Mouse (Mus musculus): Measurements from ENCODE around the gene Sema4d.
A peak's percentile ranks its signal among the peaks of the same experiment; 100 is the strongest.

Gene Sema4d

DNA sequence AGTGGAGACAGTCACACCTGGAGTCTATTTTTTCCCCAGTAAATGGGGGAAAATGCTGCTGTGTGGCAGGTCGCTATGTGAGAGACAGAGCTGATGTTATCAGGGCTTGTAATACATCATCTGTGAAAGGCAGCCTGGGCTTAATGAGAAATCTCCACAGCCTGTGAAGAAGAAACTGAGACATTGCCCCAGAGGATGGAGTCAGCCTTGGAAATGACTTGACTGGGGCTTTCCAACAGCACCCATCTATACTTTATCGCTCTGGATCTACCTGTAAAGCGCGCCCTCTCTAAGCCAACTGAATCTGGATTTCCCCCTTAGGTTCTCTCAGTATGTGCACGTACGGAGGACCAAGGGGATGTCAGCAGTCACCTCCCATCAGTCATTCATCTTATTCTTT lies 21.1 kb upstream of the Sema4d start:
- DNase-seq (ENCODE audit: low spot score): no peak

DNA sequence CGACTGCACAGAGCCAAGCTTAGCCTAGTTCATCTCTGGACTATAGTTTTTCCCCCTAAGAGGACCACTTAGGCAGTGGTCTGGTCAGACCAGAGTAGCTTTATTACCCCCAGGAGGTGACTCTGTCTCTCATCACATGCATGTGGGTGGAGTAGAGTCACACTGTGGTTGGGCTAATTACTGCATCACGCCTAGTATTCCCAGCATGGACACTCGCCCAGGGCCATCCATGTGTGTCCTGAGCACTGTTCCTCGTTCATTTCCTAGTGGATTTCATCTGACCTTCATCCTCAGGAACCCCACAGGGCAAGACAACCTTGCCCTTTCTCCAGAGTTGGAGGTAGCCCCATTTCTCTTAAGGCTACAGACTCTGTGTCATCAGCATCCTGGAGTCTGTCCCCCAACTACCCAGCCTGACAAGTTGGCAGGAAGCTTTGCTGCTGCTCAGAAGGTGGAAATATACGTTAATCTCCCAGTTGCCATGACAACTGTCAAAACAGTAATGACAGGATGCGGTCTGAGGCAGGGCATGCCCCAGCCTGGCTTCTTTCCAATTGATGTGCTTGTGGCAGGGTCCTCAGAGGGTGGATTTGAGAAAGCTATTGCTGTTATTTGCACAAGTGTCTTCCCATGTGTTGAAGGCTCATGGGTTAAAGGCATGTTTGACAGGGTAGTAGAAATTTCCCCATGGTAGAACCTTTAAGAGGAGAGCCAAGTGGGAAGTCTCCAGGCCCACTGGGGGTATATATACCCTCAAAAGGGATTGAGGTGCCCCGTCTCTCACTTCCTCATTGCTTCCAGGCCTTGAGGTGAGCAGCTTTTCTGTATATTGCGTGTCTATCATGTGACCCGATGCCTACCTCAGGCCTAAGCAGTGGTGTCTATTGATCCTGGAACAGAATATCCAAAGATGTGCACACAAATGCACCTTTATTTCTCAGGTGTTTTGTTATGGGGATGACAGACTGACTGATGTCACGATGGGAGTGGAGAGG lies 20.4 kb upstream of the Sema4d start:
- DNase-seq (ENCODE audit: low spot score): no peak

DNA sequence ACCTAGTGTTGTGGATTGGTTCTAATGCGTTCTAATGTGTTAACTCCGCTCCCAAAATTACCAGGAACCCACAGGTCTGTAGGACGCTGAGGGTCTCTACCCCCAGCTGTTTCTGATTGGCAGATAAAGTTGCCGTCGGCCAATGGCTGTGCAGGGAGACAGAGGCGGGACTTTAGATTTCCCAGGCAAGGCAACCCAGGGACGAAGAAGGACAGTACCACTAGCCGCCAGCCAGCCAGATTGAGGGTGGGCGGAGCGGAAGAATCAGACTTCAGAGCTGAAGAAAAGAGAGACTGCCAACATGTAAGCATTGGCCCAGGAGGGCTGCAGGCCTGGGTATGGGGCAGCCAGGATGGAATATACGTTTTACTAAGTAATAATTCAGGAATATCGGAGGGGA lies 14.6 kb upstream of the Sema4d start:
- DNase-seq (ENCODE audit: low spot score): no peak

DNA sequence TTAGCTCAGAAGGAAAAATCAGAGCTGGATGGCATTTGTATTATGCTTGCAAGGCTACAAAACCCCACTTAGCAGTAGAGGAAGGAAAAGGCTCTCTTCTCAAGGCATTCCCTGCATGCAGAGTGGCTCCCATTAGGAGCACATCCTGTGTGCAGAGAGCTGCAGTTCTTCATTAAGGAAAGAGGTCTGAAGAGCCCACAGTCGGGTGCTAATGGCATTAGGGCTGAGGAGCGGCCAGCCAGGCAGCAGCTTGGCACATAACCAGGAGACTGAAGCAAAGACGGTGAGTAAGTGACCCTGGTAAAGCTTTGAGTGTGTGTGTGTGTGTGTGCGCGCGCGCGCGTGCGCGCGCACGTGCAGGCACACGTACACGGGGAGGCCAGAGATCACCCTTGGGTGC lies 12.7 kb upstream of the Sema4d start:
- DNase-seq (ENCODE audit: low spot score): no peak

DNA sequence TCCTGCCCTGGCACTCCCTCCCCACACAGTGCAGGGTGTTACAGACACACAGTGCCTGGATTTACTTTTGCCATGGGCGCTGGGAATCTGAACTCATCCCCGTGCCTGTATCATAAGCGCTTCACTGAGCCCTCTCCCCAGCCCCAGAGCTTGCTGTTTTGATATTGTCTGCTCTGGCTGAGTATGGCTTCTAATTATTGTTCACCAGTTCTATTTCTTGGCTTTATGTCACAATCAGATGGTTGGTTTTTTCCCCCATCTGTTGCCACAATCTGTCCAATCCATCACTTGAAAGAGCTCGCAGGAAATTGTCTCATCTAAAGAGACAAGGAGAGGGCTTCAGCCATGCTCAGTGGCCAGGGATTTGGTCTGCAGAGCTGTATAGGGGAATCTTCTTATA lies 12.1 kb upstream of the Sema4d start:
- DNase-seq (ENCODE audit: low spot score): no peak

DNA sequence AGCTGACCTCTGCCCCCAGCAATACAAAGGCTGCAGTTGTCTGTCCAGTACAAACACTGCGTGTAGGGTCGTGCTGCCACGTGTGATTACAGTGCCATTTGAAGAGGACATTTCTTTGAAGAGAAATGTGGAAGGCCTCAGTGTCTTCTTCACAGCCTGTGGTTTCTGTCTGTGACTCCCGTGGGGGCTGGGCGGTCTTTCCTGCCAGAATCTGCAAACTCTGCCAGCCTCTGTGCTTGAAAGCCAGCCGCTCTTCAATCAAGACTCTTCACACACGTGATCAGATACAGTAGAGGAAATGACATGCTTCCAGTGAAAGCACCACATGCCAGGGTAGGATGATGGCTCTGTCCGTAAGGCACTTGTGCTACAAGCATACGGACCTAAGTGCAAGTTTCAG lies 7.4 kb upstream of the Sema4d start:
- no peak for DNase-seq (ENCODE audit: low spot score)

DNA sequence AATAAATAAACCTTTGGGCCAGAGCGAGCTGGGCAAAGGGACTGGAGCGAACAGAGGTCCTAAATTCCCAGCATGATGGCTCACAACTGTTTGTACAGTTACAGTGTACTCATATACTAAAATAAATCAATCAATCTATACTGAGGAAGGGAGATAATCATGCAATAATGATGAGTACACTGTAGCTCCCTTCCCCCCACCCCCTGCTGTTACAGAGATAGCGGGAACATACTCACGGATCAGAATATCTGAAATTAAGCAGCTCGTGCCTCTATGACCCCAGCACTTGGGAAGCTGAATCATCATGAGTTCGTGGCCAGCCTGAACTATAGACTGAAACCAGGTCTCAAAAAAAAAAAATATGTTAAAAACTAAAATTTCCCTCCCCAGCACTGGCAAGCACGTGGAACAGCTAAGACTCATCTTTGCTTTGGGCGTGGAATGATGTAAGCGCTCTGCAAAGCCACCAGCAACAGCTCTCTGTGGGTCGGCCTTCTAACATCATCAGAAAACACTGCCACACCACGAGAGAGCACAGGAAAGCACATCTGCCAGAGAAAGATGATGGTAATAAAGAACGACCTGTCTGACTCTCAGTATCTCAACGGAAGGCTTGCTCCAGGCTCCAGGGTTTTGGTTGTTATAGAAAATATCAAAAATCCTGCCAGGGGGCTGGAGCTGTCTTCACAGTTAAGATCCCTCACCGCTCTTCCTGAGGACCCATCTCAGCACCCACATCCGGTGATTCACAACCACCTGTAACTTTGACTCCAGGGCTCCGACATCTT lies 6.4 kb upstream of the Sema4d start:
- DNase-seq (ENCODE audit: low spot score): no peak

DNA sequence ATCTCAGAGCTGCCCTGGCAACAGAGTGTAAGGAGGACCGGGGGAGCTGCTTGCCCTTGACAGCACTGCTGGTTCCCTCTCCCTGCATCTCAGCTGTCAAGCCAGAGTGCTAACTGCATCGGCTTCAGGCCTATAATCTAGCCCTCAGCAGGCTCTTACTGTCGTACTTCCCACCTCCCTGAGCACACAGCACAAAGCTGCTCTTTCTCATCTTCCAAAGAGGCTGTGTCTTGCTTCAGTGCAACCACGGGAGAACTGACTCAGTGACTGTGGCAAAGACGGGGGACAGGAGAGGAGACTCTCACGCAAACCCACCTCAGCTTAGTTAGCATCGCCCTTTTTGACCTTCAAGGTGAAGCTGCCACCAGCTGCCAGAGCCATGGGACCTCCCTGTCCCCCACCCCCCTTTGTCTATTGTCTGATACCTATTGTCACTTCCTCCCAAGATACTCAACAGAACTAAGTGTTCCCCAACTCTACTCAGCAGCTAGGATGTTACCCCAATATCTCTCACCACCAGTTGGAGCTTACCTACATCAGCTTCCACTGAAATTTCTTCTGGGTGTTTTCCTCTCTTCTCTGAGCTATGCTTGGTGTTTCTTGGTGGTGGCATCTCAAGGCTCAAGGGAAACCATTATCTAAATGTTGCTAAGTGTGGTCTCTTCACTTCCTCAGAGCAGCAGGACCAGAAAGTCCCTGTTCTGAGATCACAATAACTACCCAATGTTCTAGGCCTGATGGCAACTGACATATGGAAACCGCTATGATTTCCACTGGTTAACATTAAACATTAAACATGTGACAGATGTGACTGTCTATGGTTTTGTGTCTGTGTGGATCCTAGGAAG lies 4.6 kb upstream of the Sema4d start:
- DNase-seq (ENCODE audit: low spot score): no peak

DNA sequence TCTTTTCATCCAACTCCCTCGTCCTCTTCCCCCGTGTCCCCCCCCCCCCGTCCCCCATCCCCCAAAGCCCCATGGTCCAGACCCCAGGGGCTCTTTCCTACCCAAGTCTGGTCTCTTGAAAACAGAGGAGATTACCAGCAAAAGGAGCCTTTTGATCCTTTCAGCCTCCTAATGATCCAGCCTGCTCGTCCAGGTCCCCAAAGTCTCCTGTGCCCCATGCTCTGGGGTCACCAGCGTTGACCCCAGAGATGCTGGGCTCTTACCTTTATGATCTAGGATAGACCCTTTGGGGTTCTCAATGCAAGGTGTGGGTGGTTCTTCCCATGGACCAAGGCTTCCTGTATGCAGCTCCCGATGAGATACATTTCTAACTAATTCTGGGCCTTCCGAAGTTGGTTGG lies 401 bp upstream of the Sema4d start:
- no peak for DNase-seq (ENCODE audit: low spot score)

DNA sequence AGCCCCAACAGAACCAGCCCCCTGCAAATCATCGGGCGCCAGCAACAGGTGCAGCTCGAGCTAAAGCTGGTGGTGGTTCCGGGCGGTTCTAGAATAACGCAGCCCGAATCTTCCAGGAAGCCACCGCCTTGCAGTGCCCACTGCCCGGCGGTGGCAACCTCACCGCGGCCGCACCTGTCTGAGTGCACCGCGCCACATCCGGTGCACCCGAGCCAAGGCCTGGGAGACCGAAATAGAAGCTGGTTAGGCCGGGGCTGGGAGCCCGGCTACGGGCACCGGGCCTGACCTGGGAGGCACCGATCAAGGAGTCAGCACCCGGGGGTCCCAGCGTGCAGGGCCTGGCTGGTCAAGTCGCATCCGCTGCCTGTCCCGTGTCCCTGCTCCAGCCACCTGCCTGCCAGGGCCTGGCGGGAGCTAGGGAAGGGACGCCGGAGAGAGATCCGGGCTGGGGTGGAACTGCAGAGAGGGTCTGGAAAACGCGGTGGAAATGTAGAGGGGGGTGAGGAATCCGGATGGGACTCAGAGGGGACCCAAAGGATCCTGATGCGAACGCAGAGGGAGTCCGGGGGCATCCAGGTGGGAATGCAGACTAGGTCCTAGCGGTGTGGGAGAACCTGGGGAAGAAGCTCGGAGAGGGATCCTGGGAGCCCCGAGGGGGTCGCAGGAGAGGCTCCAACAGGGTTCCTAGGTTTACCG lies 670 bp downstream of the Sema4d start:
- peak; percentile 26 for DNase-seq (ENCODE audit: low spot score)

DNA sequence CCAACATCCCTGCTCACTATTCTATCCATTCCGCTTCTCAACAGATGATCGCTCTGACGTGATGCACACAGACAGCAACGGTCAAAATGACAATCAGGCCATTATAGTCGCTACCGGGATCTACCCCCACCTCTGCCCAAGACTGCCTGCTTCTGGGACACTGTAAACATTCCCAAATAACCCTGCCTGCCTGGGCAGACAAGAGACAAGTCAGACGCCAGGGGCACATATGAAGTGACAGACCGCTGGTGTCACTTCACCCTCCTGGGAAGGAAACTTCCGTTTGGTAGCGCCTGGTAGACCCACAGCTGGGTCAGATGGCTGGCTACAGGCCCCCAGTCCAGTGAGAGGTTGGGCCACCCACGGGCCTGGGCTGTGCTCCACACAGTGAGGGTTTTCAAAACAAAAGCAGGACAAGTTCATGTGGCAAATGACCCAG lies 1.4 kb downstream of the Sema4d start:
- DNase-seq (ENCODE audit: low spot score): no peak

DNA sequence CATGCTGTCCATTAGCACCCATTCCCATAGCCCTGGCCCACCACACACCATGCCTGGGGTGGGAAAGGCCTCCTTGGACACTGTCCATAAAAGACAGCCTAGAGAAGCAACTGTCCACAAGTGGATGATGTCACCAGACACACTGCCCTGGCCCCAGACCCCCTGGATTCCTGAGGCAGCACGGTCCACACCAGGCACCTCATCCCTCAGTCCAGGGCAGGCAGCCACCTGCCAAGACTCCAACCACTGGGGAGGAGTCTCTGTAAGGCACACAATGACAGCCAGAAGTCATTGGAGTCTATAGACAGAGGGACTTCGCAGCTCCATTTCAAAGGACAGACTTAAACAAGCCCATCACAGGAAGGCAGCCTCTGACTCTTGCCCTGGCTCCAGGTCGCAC lies 1.9 kb downstream of the Sema4d start:
- no peak for DNase-seq (ENCODE audit: low spot score)

DNA sequence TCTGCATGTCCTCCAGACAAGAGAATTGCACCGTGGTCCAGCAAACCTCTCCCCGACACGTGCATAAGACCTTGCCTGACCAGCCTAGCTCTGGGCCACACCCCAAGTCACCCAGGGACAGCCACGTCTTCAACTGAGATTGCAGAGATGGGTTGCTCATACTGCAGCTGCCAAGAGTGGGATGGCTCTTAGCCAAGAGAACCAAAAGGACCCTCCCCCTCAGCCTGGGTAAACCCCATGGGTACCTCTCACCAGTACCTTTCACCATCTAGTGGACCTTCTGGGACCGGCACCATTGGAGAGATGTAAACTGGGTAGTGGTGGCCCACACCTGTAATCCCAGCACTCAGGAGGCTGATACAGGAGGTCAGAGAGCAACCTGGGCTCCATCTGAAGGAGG lies 2.8 kb downstream of the Sema4d start:
- no peak for DNase-seq (ENCODE audit: low spot score)

DNA sequence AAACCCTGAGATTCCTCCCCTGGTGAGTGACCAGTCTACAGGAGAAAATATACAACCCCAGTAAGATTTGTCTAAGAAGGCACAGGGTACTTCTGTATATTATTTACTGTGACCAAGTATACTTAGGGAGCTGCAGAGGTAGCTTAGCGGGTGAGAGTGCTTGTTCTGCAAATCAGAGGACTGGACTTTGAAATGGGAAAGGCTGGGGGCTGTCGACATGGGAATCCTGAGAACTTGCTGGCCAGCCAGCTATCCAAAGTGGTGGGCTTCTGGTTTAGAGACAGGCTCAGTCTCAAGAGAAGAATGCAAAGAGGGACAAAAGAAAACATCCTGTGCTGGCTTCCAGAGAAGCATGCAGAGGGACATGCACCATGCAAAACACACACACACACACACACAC lies 5.7 kb downstream of the Sema4d start:
- no peak for DNase-seq (ENCODE audit: low spot score)

DNA sequence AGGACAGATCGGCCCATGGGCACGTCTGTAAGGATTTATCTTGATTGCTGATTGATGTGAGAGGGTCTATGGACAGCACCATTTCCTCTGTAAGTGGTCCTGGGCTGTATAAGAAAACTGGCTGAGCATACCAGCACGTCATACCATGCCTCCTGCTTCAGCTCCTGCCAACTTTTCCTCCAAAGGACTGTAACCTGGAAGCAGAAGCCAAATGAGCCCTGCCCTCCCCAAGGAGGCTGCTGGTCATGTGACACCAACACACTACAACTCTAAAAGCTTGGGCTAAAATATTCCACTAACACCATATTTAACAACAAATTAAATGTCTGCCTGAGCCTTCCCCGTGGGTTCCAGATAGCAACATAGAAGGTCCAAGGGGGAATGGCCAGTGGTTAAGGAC lies 6.9 kb downstream of the Sema4d start:
- DNase-seq (ENCODE audit: low spot score): no peak

DNA sequence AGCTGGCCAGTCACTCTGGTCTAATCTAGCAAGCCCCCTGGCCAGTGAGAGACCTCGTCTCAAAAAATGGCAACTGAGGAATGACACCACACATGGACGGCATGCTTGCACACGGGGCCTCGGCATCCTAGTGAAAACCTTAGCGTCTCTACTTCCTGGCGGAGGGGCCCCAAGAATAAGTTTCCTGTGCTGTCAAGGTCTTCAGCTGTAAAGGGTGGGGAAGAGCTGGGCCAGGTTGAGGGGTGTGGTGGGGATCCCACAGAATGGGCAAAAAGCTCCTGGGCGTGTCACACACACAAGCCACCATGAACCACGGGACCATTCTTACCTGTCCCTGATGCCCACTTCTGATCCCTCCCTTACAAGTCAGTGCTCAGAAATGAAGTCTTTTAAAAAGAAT lies 9.1 kb downstream of the Sema4d start:
- no peak for DNase-seq (ENCODE audit: low spot score)

DNA sequence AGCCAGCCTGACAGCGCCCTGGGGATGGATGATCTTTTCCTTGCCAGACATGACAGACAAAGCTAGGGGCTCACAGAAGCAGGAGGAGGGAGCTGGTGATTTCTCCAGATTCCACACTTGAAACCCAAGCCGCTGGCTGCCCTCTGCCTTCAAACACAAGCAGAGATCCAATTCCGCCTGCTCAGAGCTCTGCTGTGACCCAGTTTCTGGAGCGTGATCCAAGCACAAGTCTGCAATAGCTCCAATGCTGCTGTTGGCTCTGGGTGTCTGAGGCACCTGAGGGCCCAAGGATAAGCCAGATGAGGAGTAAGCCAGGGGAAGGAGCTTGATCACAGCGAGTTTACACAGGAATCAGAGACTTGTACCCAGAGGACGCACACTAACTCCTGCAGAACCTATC lies 9.7 kb downstream of the Sema4d start:
- no peak for DNase-seq (ENCODE audit: low spot score)

DNA sequence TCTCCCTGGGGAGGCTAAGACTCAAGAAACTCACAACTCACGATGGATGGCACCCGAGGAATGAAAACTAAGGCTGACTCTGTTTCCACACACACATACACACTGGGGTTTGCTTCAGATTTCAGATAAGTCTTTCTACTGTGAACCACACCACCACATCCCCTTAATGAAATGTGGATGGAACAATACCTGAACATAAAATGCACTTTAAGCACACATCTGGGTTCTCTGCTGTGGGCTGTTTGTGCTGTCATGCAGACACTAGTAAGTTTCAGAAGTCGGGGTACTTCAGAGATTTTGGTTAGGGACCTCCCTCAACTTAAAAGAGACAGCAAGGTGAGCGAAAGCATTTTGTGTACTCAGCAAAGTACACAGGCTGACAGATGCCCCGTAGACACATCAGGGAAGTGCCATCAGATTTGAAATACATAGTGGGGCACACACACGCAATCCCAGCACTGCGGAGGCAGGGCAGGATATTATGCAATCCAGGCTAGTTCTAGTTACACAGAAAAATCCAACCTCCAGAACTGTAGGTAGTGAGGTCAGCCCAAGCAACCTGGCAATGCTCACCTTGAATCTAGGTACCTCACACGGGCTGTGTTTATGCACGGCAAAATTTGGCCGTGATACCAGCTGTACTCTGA lies 12.9 kb downstream of the Sema4d start:
- no peak for DNase-seq (ENCODE audit: low spot score)

DNA sequence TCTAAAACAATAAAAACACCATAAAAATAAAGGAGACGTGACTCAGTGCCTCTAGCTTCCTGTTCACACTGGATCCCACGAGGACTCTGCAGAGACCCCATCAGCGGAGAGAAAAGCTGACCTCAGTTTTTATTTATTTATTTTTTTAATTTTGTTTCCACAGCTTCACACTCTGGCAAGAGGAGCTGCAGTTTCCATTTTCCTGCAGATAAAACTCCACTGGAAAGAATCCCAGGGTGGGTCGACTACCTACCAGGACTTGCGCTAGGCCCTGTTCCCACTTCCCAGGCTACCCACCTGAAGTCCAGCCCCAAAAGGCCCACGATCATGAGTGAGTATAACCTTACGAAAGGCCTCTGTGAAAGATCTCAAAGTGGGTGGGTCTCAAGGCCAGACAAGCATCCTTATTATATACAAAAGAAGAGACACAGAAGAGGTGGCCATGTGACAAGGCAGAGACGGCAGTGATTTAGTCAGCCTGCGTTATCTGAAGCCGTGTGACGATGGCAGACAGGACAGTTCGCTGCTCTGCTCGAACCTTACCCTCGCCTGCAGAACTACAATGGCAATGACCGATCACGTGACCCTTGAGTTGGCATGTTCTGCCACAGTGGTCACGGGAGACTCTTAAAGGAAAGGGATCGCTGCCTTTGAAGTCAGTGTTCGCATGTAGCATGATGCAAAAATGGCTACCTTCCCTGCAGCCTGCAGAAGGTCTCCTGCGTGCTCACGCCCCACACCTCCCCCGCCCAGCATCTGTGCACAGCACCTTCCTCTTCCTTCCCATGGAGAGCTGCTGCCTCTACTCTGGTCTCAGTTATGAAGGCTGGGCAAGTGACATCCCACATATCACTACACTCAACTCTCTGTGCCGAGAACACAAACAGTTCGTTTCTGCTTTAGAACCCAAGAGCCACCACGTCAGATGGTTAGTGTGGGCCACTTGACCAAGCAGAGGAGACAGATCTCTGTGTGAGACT lies 14.3 kb downstream of the Sema4d start:
- DNase-seq (ENCODE audit: low spot score): no peak

Data from ovary, postnatal 36 days (tissue).